Mouse (Mus musculus): ENCODE measurements around the gene S1pr4. TPM values are rescaled to one million over a fixed set of nuclear protein-coding genes. Genes with fewer than 3 reads are reported as not detected.
A peak's percentile ranks its signal among the peaks of the same experiment; 100 is the strongest.

S1pr4 gene
- polyA plus RNA-seq, 1 experiment from 2014 or later, result 0.51 TPM

GRCm38 (mm10) chr10:81484441-81485059, 15.4 kb downstream of the S1pr4 start:
- no peak overlapping the region for H3K4me3 ChIP-seq
- 70% methylated on average over 6 of the region's 6 CpGs for WGBS
- H3K9me3 ChIP-seq, result no peaks in the 10 kb centered on the region
- H3K27ac ChIP-seq (replicated peaks), result no peak overlapping the region
- H3K4me1 ChIP-seq, result peaks cover 18% of the 10 kb centered on the region
- DNase-seq (ENCODE audit: low spot score), result no peak
- peaks cover 38% of the 10 kb centered on the region for H3K36me3 ChIP-seq (replicated peaks)
- H3K27me3 ChIP-seq (replicated peaks; ENCODE audit: low read depth, poor library complexity, severe bottlenecking), result peaks cover 35% of the 10 kb centered on the region

- H3K27ac ChIP-seq (replicated peaks), result no peak overlapping the region
These were observed 15.9 kb downstream of the S1pr4 start for GRCm38 (mm10) chr10:81483983-81484382.

GRCm38 (mm10) chr10:81482533-81482889, 17.4 kb downstream of the S1pr4 start, which contains the start of gene Celf5:
TSS of gene Celf5 (minus strand) at chr10:81482709.
- H3K4me1 ChIP-seq, result peaks cover 20% of the 10 kb centered on the region

More at GRCm38 (mm10) chr10:81483983-81484382, 15.9 kb downstream of the S1pr4 start:
- Histone ChIP-seq H3K4me3 (no peak overlapping the region), H3K36me3 (replicated peaks) (peaks cover 32% of the 10 kb centered on the region), H3K9me3 (no peaks in the 10 kb centered on the region), H3K4me1 (peaks cover 18% of the 10 kb centered on the region), H3K27me3 (replicated peaks; ENCODE audit: low read depth, poor library complexity, severe bottlenecking) (peaks cover 36% of the 10 kb centered on the region)
- 18% methylated on average over 9 of the region's 9 CpGs for WGBS
- peak; percentile 57 for DNase-seq (ENCODE audit: low spot score)

GRCm38 (mm10) chr10:81481605-81482532, 18.1 kb downstream of the S1pr4 start:
- no peaks in the 10 kb centered on the region for H3K9me3 ChIP-seq
- peak overlapping the region; percentile 44; the same call in 1 of the 2 replicates for H3K27ac ChIP-seq (replicated peaks)
- H3K27me3 ChIP-seq (replicated peaks; ENCODE audit: low read depth, poor library complexity, severe bottlenecking), result peaks cover 57% of the 10 kb centered on the region
- WGBS, result 5% methylated on average over 35 of the region's 35 CpGs
- H3K4me3 ChIP-seq, result peak overlapping the region; percentile 59
- DNase-seq (ENCODE audit: low spot score), result no peak
- H3K4me1 ChIP-seq, result peaks cover 26% of the 10 kb centered on the region
- H3K36me3 ChIP-seq (replicated peaks), result peaks cover 11% of the 10 kb centered on the region

More at GRCm38 (mm10) chr10:81482533-81482889, 17.4 kb downstream of the S1pr4 start, which contains the start of gene Celf5:
- Histone ChIP-seq H3K27me3 (replicated peaks; ENCODE audit: low read depth, poor library complexity, severe bottlenecking) (peaks cover 51% of the 10 kb centered on the region), H3K27ac (replicated peaks) (peak within 1 kb of the TSS; percentile 44; the same call in 1 of the 2 replicates), H3K4me3 (peak within 1 kb of the TSS; percentile 59), H3K36me3 (replicated peaks) (peaks cover 18% of the 10 kb centered on the region), H3K9me3 (no peaks in the 10 kb centered on the region)
- peak; percentile 76 for DNase-seq (ENCODE audit: low spot score)
- WGBS, result under 1% methylated on average over 36 of the region's 36 CpGs

GRCm38 (mm10) chr10:81474461-81474860, 25.5 kb downstream of the S1pr4 start:
- DNase-seq (ENCODE audit: low spot score), result no peak
- H3K36me3 ChIP-seq (replicated peaks), result no peaks in the 10 kb centered on the region
- peaks cover 30% of the 10 kb centered on the region for H3K4me1 ChIP-seq
- no peaks in the 10 kb centered on the region for H3K9me3 ChIP-seq
- H3K27me3 ChIP-seq (replicated peaks; ENCODE audit: low read depth, poor library complexity, severe bottlenecking), result peaks cover 95% of the 10 kb centered on the region
- WGBS, result 87% methylated on average over 10 of the region's 10 CpGs
- H3K4me3 ChIP-seq, result no peak overlapping the region
- no peak overlapping the region for H3K27ac ChIP-seq (replicated peaks)

GRCm38 (mm10) chr10:81473003-81473451, 26.9 kb downstream of the S1pr4 start:
- no peak overlapping the region; the same call in 1 of the 2 replicates for H3K27ac ChIP-seq (replicated peaks)
- no peaks in the 10 kb centered on the region for H3K9me3 ChIP-seq
- peaks cover 30% of the 10 kb centered on the region for H3K4me1 ChIP-seq
- 2% methylated on average over 22 of the region's 22 CpGs for WGBS
- peak overlapping the region; percentile 47 for H3K4me3 ChIP-seq
- no peaks in the 10 kb centered on the region for H3K36me3 ChIP-seq (replicated peaks)
- H3K27me3 ChIP-seq (replicated peaks; ENCODE audit: low read depth, poor library complexity, severe bottlenecking), result peaks cover 99% of the 10 kb centered on the region
- peak; percentile 50 for DNase-seq (ENCODE audit: low spot score)

GRCm38 (mm10) chr10:81472403-81473002, 27.4 kb downstream of the S1pr4 start:
- Histone ChIP-seq H3K27me3 (replicated peaks; ENCODE audit: low read depth, poor library complexity, severe bottlenecking) (peaks cover 99% of the 10 kb centered on the region), H3K4me1 (peaks cover 28% of the 10 kb centered on the region), H3K27ac (replicated peaks) (peak overlapping the region; percentile 40; the same call in 1 of the 2 replicates), H3K36me3 (replicated peaks) (no peaks in the 10 kb centered on the region), H3K9me3 (no peaks in the 10 kb centered on the region), H3K4me3 (peak overlapping the region; percentile 47)
- WGBS, result 5% methylated on average over 18 of the region's 18 CpGs
- no peak for DNase-seq (ENCODE audit: low spot score)

GRCm38 (mm10) chr10:81470454-81470853, 29.5 kb downstream of the S1pr4 start:
- 0 out of 2 replicates have a peak overlapping the region, but pooled peaks have one; percentile 45 for H3K27ac ChIP-seq (replicated peaks)
- H3K9me3 ChIP-seq, result no peaks in the 10 kb centered on the region
- WGBS, result 57% methylated on average over 18 of the region's 18 CpGs
- DNase-seq (ENCODE audit: low spot score), result no peak
- peaks cover 22% of the 10 kb centered on the region for H3K4me1 ChIP-seq
- peaks cover 99% of the 10 kb centered on the region for H3K27me3 ChIP-seq (replicated peaks; ENCODE audit: low read depth, poor library complexity, severe bottlenecking)
- H3K4me3 ChIP-seq, result no peak overlapping the region
- H3K36me3 ChIP-seq (replicated peaks), result no peaks in the 10 kb centered on the region

GRCm38 (mm10) chr10:81469253-81469652, 30.7 kb downstream of the S1pr4 start:
- DNase-seq (ENCODE audit: low spot score), result no peak
- no peaks in the 10 kb centered on the region for H3K9me3 ChIP-seq

GRCm38 (mm10) chr10:81467670-81468235, 32.2 kb downstream of the S1pr4 start:
- DNase-seq (ENCODE audit: low spot score), result no peak
- H3K36me3 ChIP-seq (replicated peaks), result no peaks in the 10 kb centered on the region
- no peak overlapping the region for H3K27ac ChIP-seq (replicated peaks)
- H3K9me3 ChIP-seq, result no peaks in the 10 kb centered on the region
- peaks cover 33% of the 10 kb centered on the region for H3K4me1 ChIP-seq
- peaks cover 99% of the 10 kb centered on the region for H3K27me3 ChIP-seq (replicated peaks; ENCODE audit: low read depth, poor library complexity, severe bottlenecking)
- 87% methylated on average over 16 of the region's 16 CpGs for WGBS
- no peak overlapping the region for H3K4me3 ChIP-seq

More at GRCm38 (mm10) chr10:81469253-81469652, 30.7 kb downstream of the S1pr4 start:
- peaks cover 99% of the 10 kb centered on the region for H3K27me3 ChIP-seq (replicated peaks; ENCODE audit: low read depth, poor library complexity, severe bottlenecking)
- H3K4me1 ChIP-seq, result peaks cover 34% of the 10 kb centered on the region
- 79% methylated on average over 5 of the region's 5 CpGs for WGBS
- H3K36me3 ChIP-seq (replicated peaks), result no peaks in the 10 kb centered on the region
- no peak overlapping the region for H3K4me3 ChIP-seq
- no peak overlapping the region for H3K27ac ChIP-seq (replicated peaks)

- Histone ChIP-seq H3K4me3 (no peak overlapping the region), H3K9me3 (no peaks in the 10 kb centered on the region), H3K27me3 (replicated peaks; ENCODE audit: low read depth, poor library complexity, severe bottlenecking) (peaks cover 99% of the 10 kb centered on the region), H3K27ac (replicated peaks) (no peak overlapping the region), H3K36me3 (replicated peaks) (no peaks in the 10 kb centered on the region), H3K4me1 (peaks cover 28% of the 10 kb centered on the region)
- 70% methylated on average over 14 of the region's 14 CpGs for WGBS
- DNase-seq (ENCODE audit: low spot score), result no peak
These were observed 33.1 kb downstream of the S1pr4 start for GRCm38 (mm10) chr10:81466881-81467280.

- DNase-seq (ENCODE audit: low spot score), result no peak
- Histone ChIP-seq H3K4me1 (peaks cover 27% of the 10 kb centered on the region), H3K9me3 (no peaks in the 10 kb centered on the region), H3K27ac (replicated peaks) (no peak overlapping the region), H3K4me3 (0 out of 2 replicates have a peak overlapping the region, but pooled peaks have one; percentile 2), H3K27me3 (replicated peaks; ENCODE audit: low read depth, poor library complexity, severe bottlenecking) (peaks cover 99% of the 10 kb centered on the region), H3K36me3 (replicated peaks) (no peaks in the 10 kb centered on the region)
- 77% methylated on average over 2 of the region's 2 CpGs for WGBS
These were observed 33.9 kb downstream of the S1pr4 start for GRCm38 (mm10) chr10:81466066-81466465.

All from embryonic facial prominence, embryonic 10.5 days (tissue).